Mouse (Mus musculus) activated CD4-positive, CD25-positive, alpha-beta regulatory T cell, adult 4 months (primary cell): ENCODE results near the gene Rnf145. TPM values are rescaled to one million over a fixed set of nuclear protein-coding genes. Genes with fewer than 3 reads are reported as not detected.

Experiments
- polyA plus RNA-seq, 2 experiments: library from polyadenylated mRNA; unstranded; fragments of 100-300 nt; shearing (Covaris generic); gene quantifications; one replicate each; pipeline ENCODE4 v1.2.1; 2017

Gene Rnf145
- polyA plus RNA-seq, 2 experiments from 2014 or later, result 45.3 to 60.4 TPM

Other genes with a start within 250 kb of the Rnf145 start
- gene Il12b, start 118.9 kb upstream of the Rnf145 start, polyA plus RNA-seq, result not detected
- gene Ublcp1, start 48.5 kb upstream of the Rnf145 start, polyA plus RNA-seq, result 10 to 100 TPM; 41.0 to 42.9 TPM
- gene Ebf1, start 98.4 kb downstream of the Rnf145 start, polyA plus RNA-seq, result 1 to 10 TPM in 1 of 2 experiments, under 1 TPM in 1; 0.48 to 4.5 TPM